Mouse (Mus musculus): ENCODE measurements at regions not wholly inside any gene's neighbourhood (a gene's known extent, or its start where the extent isn't known, plus 50 kb on each side); places are given as distances from the start of the nearest gene placed in this dataset.

DNA sequence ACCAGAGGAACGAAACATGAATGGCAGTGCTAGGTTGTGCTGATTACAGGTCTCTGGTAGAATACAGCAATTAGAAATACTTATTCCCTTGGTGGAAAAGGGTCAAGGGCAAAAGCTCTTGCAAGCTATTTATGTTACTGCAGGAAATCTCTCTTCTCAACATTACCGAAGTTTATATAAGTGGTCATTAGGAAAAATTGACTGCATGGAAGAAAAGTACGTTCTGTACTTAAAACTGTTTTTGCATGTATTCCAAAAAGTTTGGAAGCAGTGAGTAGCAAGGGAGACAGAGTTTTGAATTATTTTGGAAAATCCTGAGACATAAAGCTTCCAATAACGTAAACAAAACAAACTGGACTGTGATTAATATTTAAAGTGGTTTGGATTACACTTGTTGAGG is 554.6 kb upstream of the Klf6 start:
- 48% methylated on average over 4 of the region's 4 CpGs for WGBS (ENCODE audit: insufficient replicate concordance)
- no peak overlapping the region for H3K27ac ChIP-seq (replicated peaks)
- no peaks in the 10 kb centered on the region for H3K36me3 ChIP-seq (replicated peaks)

DNA sequence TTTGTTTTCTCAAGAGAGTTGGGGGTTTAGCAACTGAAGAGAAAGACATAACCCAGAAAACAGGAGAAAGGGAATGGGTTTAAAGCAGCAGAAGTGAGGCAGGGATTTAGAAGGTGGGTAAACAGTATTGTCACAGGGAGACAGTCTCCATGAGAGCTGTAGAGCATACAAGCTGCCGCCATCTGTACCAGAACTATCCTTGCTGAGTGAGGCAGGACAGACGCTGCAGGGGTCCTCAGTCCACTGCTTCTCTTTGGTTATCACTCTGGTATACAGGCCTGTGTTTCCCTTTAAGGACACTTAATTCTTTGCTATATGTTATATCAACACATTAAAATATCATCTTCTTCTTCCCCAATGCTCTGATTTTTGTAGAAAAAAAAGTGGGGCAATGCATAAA is 548.0 kb upstream of the Klf6 start:
- Histone ChIP-seq H3K4me3 (replicated peaks) (no peak overlapping the region), H3K9me3 (replicated peaks) (no peaks in the 10 kb centered on the region), H3K36me3 (replicated peaks) (no peaks in the 10 kb centered on the region), H3K4me1 (replicated peaks) (no peaks in the 10 kb centered on the region), H3K4me2 (no peak overlapping the region), H3K9ac (no peak overlapping the region), H3K27me3 (no peaks in the 10 kb centered on the region), H3K27ac (replicated peaks) (no peak overlapping the region)
- no peak for ATAC-seq (ENCODE audit: insufficient read depth)
- 52% methylated on average over 2 of the region's 2 CpGs for WGBS (ENCODE audit: insufficient replicate concordance)

More for the DNA sequence above, 554.6 kb upstream of the Klf6 start:
- H3K4me2 ChIP-seq: no peak overlapping the region
- no peak overlapping the region for H3K4me3 ChIP-seq (replicated peaks)
- H3K27me3 ChIP-seq: no peaks in the 10 kb centered on the region
- no peak for ATAC-seq (ENCODE audit: insufficient read depth)
- H3K9me3 ChIP-seq (replicated peaks): no peaks in the 10 kb centered on the region
- no peak overlapping the region for H3K9ac ChIP-seq
- H3K4me1 ChIP-seq (replicated peaks): no peaks in the 10 kb centered on the region

DNA sequence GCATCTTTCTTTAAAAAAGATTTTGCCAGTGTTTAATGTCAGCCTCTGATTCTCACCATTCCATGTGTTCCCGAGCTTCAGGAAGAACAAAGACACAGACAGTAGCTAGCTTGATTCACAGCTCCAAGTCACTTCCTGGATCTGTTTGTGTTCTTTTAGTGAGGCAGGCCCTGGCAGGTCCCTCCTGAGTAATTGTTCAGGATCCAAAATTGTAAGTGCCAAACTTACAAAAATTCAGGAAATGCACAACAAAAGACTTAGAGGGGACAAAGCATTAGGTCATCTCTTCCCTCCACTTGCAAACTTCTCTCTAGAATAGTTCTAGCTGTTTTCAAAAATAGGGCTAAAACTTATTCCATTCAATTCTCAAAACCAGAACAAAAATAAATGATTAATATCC is 546.3 kb upstream of the Klf6 start:
- no peak overlapping the region for H3K9ac ChIP-seq
- H3K9me3 ChIP-seq (replicated peaks): no peaks in the 10 kb centered on the region
- no peak overlapping the region for H3K27ac ChIP-seq (replicated peaks)
- H3K36me3 ChIP-seq (replicated peaks): no peaks in the 10 kb centered on the region
- no peak overlapping the region for H3K4me3 ChIP-seq (replicated peaks)
- 43% methylated on average over 1 of the region's 1 CpGs for WGBS (ENCODE audit: insufficient replicate concordance)
- ATAC-seq (ENCODE audit: insufficient read depth): no peak
- H3K4me2 ChIP-seq: no peak overlapping the region
- no peaks in the 10 kb centered on the region for H3K27me3 ChIP-seq
- H3K4me1 ChIP-seq (replicated peaks): no peaks in the 10 kb centered on the region

DNA sequence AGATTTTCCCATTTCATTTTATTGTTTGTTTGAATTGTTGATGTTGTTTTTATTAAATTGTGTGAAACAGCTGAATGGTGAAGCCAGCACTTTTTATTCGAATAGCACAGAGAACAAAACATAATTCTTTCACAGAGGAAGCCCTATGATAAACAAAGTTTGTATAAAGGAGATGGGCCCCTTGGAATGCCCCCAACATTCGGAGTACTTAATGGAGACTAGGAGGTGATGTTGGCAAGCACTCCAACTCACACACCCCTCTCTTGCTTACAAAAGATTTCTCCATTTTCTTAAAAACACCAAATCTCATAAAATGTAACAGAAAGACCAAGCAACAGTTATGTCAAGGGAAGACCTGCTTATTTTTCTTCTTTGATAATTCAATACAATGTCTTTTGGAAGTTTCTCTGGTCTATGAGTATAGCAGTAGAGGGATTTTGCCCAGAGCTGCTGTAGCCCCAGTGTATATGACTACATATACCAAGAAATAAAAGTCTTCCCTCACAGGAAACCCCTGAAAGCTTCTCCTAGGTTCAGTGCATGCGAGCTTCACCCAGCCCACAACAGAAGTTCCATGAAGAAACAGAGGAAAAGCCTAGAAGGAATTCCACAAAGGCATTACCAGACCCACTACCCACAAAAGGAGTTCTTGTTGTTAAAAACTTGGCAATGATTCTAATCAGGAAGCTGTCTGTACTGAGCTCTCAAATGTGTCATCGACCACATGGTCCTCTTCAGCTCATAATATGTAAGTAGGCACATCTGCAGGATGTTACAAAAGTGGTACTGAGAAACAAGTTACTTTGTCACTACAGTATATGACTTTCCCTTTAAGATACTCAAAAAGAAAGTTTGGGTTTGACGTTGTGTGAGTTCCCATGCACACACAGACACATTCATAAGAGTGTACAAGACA is 543.1 kb upstream of the Klf6 start:
- Histone ChIP-seq H3K27ac (replicated peaks) (no peak overlapping the region), H3K4me3 (replicated peaks) (no peak overlapping the region), H3K36me3 (replicated peaks) (no peaks in the 10 kb centered on the region), H3K9me3 (replicated peaks) (no peaks in the 10 kb centered on the region), H3K4me2 (no peak overlapping the region), H3K27me3 (no peaks in the 10 kb centered on the region), H3K9ac (no peak overlapping the region), H3K4me1 (replicated peaks) (no peaks in the 10 kb centered on the region)
- 49% methylated on average over 5 of the region's 5 CpGs for WGBS (ENCODE audit: insufficient replicate concordance)
- no peak for ATAC-seq (ENCODE audit: insufficient read depth)

DNA sequence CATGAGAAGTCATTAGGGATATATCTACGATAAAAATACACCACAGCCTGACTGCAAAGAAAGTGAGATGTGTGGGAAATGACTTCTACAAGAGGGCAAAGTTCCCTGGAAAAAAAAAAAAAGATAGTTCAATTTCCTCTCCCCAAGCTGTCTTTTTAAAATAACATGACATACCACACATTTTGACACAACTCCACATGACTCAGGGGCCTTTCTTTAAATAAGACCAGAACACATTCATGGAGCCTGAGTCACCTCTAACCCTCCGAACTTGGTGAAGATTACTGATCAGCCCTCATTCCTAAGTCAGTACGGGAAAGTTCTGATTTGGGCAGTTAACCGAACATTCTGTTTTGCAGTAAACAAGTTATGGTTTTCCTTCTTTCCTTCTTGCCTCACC is 515.6 kb upstream of the Klf6 start:
- H3K9ac ChIP-seq: no peak overlapping the region
- H3K4me3 ChIP-seq (replicated peaks): no peak overlapping the region
- WGBS (ENCODE audit: insufficient replicate concordance): 51% methylated on average over 4 of the region's 4 CpGs
- no peaks in the 10 kb centered on the region for H3K4me1 ChIP-seq (replicated peaks)
- no peaks in the 10 kb centered on the region for H3K27me3 ChIP-seq
- no peak overlapping the region for H3K27ac ChIP-seq (replicated peaks)
- ATAC-seq (ENCODE audit: insufficient read depth): no peak
- no peaks in the 10 kb centered on the region for H3K36me3 ChIP-seq (replicated peaks)
- no peaks in the 10 kb centered on the region for H3K9me3 ChIP-seq (replicated peaks)
- no peak overlapping the region for H3K4me2 ChIP-seq

GRCm38 (mm10) chr13:5347503-5348469 is 513.5 kb upstream of the Klf6 start:
- no peaks in the 10 kb centered on the region for H3K9me3 ChIP-seq (replicated peaks)
- ATAC-seq (ENCODE audit: insufficient read depth): no peak
- H3K27ac ChIP-seq (replicated peaks): no peak overlapping the region
- H3K27me3 ChIP-seq: no peaks in the 10 kb centered on the region
- H3K36me3 ChIP-seq (replicated peaks): no peaks in the 10 kb centered on the region
- no peak overlapping the region for H3K4me3 ChIP-seq (replicated peaks)
- H3K9ac ChIP-seq: no peak overlapping the region
- no peaks in the 10 kb centered on the region for H3K4me1 ChIP-seq (replicated peaks)
- H3K4me2 ChIP-seq: no peak overlapping the region
- WGBS (ENCODE audit: insufficient replicate concordance): 55% methylated on average over 6 of the region's 6 CpGs

DNA sequence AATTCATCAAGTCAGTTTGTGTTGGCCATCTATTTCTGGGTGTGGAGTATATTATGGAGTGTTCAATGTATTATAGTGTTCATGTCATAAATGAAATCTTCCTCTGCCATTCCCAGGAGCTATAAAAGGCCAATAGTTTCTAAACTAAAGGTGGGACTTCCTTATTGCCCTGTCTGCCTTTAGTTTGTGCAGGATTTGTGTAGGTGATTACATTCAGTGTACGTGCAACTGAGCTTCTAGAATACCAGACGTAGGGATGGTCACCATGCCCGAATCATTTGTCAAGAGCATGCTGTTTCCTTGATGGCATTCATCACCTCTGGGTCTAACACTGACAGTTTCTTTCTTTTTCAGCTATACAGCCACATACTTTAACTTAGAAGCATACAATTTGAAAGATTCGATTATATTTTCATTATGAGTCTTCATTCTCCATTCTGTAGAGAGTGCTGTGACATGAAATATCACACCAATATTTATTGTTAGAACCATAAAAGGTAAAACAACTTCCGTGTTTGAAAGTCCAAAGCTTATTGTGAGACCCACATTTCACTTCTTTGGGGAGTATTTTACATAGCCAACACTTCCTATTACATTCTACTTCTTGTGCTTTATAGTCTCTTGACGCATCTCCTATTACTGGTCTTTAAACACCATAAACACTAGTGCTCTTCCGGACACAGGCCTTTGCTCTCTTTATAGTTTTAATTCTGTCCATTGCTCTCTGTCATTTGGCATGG is 494.1 kb upstream of the Klf6 start:
- no peaks in the 10 kb centered on the region for H3K4me1 ChIP-seq (replicated peaks)
- WGBS (ENCODE audit: insufficient replicate concordance): 54% methylated on average over 7 of the region's 7 CpGs
- H3K27me3 ChIP-seq: no peaks in the 10 kb centered on the region
- no peak overlapping the region for H3K9ac ChIP-seq
- ATAC-seq (ENCODE audit: insufficient read depth): no peak
- H3K4me2 ChIP-seq: no peak overlapping the region
- no peak overlapping the region for H3K27ac ChIP-seq (replicated peaks)
- H3K4me3 ChIP-seq (replicated peaks): no peak overlapping the region
- H3K9me3 ChIP-seq (replicated peaks): no peaks in the 10 kb centered on the region
- no peaks in the 10 kb centered on the region for H3K36me3 ChIP-seq (replicated peaks)

- WGBS (ENCODE audit: insufficient replicate concordance): 64% methylated on average over 8 of the region's 8 CpGs
- ATAC-seq (ENCODE audit: insufficient read depth): no peak
- no peak overlapping the region for H3K27ac ChIP-seq (replicated peaks)
- no peaks in the 10 kb centered on the region for H3K4me1 ChIP-seq (replicated peaks)
- H3K4me2 ChIP-seq: no peak overlapping the region
- no peaks in the 10 kb centered on the region for H3K9me3 ChIP-seq (replicated peaks)
- no peaks in the 10 kb centered on the region for H3K27me3 ChIP-seq
- no peak overlapping the region for H3K9ac ChIP-seq
- H3K36me3 ChIP-seq (replicated peaks): no peaks in the 10 kb centered on the region
- no peak overlapping the region for H3K4me3 ChIP-seq (replicated peaks)
These were observed 491.3 kb upstream of the Klf6 start for GRCm38 (mm10) chr13:5370007-5370406.

- no peak overlapping the region for H3K27ac ChIP-seq (replicated peaks)
- H3K9me3 ChIP-seq (replicated peaks): no peaks in the 10 kb centered on the region
- H3K36me3 ChIP-seq (replicated peaks): no peaks in the 10 kb centered on the region
- no peak overlapping the region for H3K4me2 ChIP-seq
- no peaks in the 10 kb centered on the region for H3K27me3 ChIP-seq
- H3K9ac ChIP-seq: no peak overlapping the region
- no peak for ATAC-seq (ENCODE audit: insufficient read depth)
- H3K4me1 ChIP-seq (replicated peaks): no peaks in the 10 kb centered on the region
- no peak overlapping the region for H3K4me3 ChIP-seq (replicated peaks)
These were observed 488.1 kb upstream of the Klf6 start for GRCm38 (mm10) chr13:5373191-5373590.

DNA sequence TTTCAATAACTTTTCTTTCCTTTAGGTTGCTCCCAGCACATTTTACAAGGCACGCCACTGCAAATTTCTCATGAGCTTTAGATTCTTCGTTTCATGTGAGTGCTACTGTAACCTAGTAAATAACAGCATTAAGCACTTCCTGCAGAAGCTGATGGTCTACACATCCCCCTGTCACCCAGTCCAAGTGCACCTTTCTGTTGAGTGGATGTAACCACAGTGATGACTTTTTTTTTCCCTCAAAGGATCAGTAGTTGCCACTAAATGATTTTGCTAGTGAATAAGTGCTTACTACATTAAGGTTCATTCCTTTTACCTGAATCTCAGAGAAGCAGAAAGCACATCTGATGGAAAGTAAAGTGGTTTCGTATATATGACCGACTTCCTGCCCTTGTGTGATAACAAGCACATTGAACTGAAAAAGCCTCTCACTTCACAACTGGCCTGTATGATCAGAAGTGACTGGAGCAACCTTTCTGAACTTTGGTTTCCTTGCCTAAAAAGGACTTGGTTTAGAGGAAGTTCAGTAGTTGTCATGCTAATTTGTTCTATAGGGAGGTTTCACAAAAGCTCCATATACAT is 453.0 kb upstream of the Klf6 start:
- Histone ChIP-seq H3K9ac (no peak overlapping the region), H3K27ac (replicated peaks) (no peak overlapping the region), H3K4me3 (replicated peaks) (no peak overlapping the region), H3K9me3 (replicated peaks) (no peaks in the 10 kb centered on the region), H3K27me3 (no peaks in the 10 kb centered on the region), H3K4me1 (replicated peaks) (no peaks in the 10 kb centered on the region), H3K36me3 (replicated peaks) (no peaks in the 10 kb centered on the region), H3K4me2 (no peak overlapping the region)
- WGBS (ENCODE audit: insufficient replicate concordance): 55% methylated on average over 4 of the region's 4 CpGs
- no peak for ATAC-seq (ENCODE audit: insufficient read depth)

DNA sequence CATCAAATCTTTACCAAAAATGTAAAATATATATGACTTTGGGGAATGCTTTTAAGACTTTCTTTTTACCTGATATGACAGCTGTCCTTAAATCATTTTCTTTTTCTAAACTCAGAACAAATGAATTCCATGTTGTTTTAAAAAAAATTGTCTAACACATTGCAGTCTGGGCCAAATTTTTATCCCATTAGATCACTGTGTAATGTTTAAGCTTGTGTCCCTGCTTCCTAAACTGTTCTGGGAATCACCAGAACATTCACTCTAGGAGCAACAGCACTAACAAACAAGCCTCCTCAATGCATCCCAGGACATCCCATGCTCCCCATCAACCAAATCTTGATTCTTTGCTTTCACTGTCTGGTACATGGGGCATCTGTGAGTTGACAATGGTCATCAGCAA is 449.2 kb upstream of the Klf6 start:
- Histone ChIP-seq H3K36me3 (replicated peaks) (no peaks in the 10 kb centered on the region), H3K27me3 (no peaks in the 10 kb centered on the region), H3K9me3 (replicated peaks) (no peaks in the 10 kb centered on the region), H3K27ac (replicated peaks) (no peak overlapping the region), H3K4me3 (replicated peaks) (no peak overlapping the region), H3K4me1 (replicated peaks) (no peaks in the 10 kb centered on the region), H3K4me2 (no peak overlapping the region), H3K9ac (no peak overlapping the region)
- ATAC-seq (ENCODE audit: insufficient read depth): no peak
